Mouse (Mus musculus): ENCODE results near the gene Hmga2.

- TF ChIP-seq CTCF (IDR thresholded peaks at IDR 0.05; ENCODE audit: low read depth, low read length) (no peak), POLR2A (IDR thresholded peaks at IDR 0.05; ENCODE audit: borderline replicate concordance, low read depth, low read length) (no peak)
Measured at GRCm38 (mm10) chr10:120422050-120422449, 54.2 kb downstream of the Hmga2 start.
